Mouse (Mus musculus): ENCODE measurements around the gene Tigar. TPM values are rescaled to one million over a fixed set of nuclear protein-coding genes. Genes with fewer than 3 reads are reported as not detected.
A peak's percentile ranks its signal among the peaks of the same experiment; 100 is the strongest.

Gene Tigar
- polyA plus RNA-seq, 1 experiment = 1.7 TPM

DNA sequence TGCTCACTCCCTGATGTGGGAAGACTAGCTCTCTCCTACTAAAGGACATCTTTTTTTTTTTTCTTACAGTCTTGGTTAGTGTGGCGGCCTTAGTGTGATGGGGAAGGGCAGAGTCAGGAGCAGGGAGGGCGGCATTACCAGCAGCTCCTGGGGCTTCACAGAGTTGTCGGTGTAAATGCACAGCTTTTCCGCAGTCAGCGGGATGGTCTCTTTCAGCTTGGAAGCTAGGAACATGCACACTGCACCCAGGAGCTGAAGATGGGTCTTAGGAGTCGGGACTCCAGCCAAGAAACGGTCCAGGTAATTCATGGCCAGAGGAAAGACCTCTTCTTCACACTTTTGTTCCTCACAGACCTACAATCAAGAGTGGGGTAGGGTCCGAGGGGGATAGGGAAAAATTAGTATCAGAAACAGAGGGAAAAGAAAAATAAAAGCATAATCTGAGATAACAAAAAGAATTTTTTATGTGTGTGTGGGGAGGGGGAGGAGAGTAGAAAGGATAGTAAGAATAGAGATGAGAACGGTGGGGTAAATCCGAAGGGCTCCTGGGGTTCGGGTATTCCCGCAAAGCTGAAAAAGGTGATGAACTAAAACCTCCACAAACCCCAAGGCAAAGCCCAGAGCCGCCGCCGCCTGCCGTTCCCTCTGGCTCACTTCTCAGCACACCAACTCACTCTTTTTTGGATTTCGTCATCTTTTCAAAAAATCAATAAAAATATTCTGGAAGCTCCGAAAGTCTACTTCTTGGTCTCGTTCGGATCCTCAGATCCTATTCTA lies 39.4 kb upstream of the Tigar start:
- Histone ChIP-seq H3K27me3 (ENCODE audit: control insufficient read depth, insufficient read depth, low read length) (0 out of 2 replicates have a peak, but pooled peaks cover 8% of the 10 kb centered on the region), H3K4me3 (ENCODE audit: low read depth, low read length) (peak overlapping the region; percentile 82), H3K36me3 (ENCODE audit: control insufficient read depth, insufficient read depth, low read length) (peaks cover 20% of the 10 kb centered on the region), H3K27ac (ENCODE audit: insufficient read depth, low read depth, low read length) (peak overlapping the region; percentile 42), H3K4me1 (ENCODE audit: control insufficient read depth, insufficient read depth, insufficient read length, low read length) (peaks cover 32% of the 10 kb centered on the region)
- WGBS = 10% methylated on average over 20 of the region's 20 CpGs
- no peak for TF ChIP-seq CTCF (IDR thresholded peaks at IDR 0.05; ENCODE audit: extremely low read depth, insufficient read length, insufficient replicate concordance, low read depth, low read length)
- no peak for TF ChIP-seq POLR2A (IDR thresholded peaks at IDR 0.05; ENCODE audit: low read depth, low read length)

DNA sequence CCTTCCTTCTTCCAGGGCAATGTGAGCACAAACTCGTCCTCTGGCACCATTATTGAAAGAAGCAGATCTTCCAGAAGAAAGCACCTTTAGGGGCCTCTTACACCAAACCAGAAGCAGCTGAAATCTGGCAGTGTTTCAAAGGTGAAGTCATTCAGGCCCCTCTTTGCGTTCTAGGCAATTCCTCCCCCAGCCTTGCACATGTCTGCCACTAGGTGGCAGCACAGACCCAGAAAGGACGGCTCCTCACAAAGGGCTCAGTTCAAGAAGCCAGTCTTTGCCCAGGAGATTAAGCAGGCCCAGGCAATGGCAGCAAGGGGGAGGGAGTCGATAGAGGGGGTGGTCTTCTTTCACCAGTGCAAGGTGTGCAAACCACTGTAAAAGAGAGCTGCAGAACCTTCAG lies 38.3 kb upstream of the Tigar start:
- H3K4me3 ChIP-seq (ENCODE audit: low read depth, low read length) = no peak overlapping the region
- H3K4me1 ChIP-seq (ENCODE audit: control insufficient read depth, insufficient read depth, insufficient read length, low read length) = peaks cover 34% of the 10 kb centered on the region

DNA sequence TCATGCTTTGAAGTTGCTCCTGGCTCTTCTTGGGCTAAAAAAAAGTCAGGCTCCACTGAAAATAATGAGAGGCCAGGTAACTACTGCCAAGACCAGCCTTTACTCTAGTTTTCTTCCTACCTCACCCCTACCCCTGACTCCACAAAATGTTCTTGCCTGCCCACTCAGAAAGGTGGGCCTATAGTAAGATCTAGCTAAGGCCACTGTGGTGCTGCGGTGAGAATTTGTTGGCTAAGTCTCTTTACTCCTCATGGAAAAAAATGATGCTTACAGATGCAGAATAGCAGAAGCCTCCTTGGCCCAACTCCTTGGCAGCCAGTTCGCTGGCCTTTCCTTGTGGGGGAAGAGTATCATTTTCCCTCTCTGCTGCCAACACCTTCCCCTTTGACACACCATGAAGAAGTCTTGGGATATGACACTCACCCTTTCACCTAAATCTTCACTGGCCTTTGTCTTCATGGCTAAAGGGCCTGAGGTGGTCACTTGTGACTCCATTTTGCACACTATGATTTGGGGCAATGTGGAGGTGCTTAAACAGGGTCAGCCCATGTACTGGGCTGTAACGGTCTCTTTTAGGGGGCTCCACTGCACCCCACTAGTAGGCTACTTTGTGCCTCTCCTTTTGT lies 37.1 kb upstream of the Tigar start:
- H3K4me1 ChIP-seq (ENCODE audit: control insufficient read depth, insufficient read depth, insufficient read length, low read length) = peaks cover 26% of the 10 kb centered on the region
- TF ChIP-seq CTCF (IDR thresholded peaks at IDR 0.05; ENCODE audit: extremely low read depth, insufficient read length, insufficient replicate concordance, low read depth, low read length) (no peak), POLR2A (IDR thresholded peaks at IDR 0.05; ENCODE audit: low read depth, low read length) (no peak)
- 0 out of 2 replicates have a peak, but pooled peaks cover 3% of the 10 kb centered on the region for H3K27me3 ChIP-seq (ENCODE audit: control insufficient read depth, insufficient read depth, low read length)
- 74% methylated on average over 3 of the region's 3 CpGs for WGBS
- H3K4me3 ChIP-seq (ENCODE audit: low read depth, low read length) = 0 out of 2 replicates have a peak overlapping the region, but pooled peaks have one; percentile 7
- H3K36me3 ChIP-seq (ENCODE audit: control insufficient read depth, insufficient read depth, low read length) = peaks cover 35% of the 10 kb centered on the region
- H3K27ac ChIP-seq (ENCODE audit: insufficient read depth, low read depth, low read length) = no peak overlapping the region

More for the DNA sequence above, 38.3 kb upstream of the Tigar start:
- Histone ChIP-seq H3K36me3 (ENCODE audit: control insufficient read depth, insufficient read depth, low read length) (peaks cover 29% of the 10 kb centered on the region), H3K27ac (ENCODE audit: insufficient read depth, low read depth, low read length) (no peak overlapping the region), H3K27me3 (ENCODE audit: control insufficient read depth, insufficient read depth, low read length) (0 out of 2 replicates have a peak, but pooled peaks cover 3% of the 10 kb centered on the region)
- WGBS = 1% methylated on average over 4 of the region's 4 CpGs
- TF ChIP-seq POLR2A (IDR thresholded peaks at IDR 0.05; ENCODE audit: low read depth, low read length) = 0 out of 2 replicates have a peak, but pooled peaks have one; percentile 17
- peak; percentile 98; the same call in 1 of the 2 replicates for TF ChIP-seq CTCF (IDR thresholded peaks at IDR 0.05; ENCODE audit: extremely low read depth, insufficient read length, insufficient replicate concordance, low read depth, low read length)

DNA sequence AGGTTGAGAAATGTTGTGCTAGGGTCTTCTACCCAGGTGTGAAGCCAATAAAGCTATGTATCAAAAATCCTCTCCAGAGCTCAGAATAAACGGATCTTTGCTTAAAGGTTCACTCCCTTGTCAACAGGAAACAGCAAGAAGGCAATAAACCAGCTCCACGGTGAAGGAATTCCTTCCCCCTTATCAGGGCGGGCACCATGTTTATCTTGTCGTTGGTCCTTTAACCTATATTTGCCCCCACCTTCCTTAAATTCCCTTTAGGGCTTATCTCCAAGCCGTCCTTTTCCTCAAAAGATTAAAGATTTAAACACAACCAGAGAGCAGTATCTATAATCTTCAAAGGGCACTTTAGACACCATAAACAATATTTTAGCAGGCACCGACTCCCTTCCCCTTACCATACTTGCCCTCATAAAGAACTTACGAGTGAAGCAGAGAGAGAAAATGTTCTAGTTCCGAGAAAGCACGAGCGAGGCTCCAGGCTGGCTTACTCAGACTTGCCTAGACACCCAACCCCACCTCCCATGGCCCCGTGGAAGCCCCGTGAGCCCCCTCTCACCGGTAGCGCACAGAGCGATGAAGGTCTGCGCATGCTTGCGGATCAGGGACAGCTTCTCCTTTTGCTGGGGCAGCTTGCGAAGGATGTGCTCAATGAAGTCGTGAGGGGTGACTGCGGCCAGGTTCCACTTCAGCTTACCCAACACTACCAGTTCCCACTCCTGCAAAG lies 36.3 kb upstream of the Tigar start:
- Histone ChIP-seq H3K36me3 (ENCODE audit: control insufficient read depth, insufficient read depth, low read length) (peaks cover 42% of the 10 kb centered on the region), H3K27ac (ENCODE audit: insufficient read depth, low read depth, low read length) (peak overlapping the region; percentile 64)
- WGBS = 23% methylated on average over 20 of the region's 20 CpGs

DNA sequence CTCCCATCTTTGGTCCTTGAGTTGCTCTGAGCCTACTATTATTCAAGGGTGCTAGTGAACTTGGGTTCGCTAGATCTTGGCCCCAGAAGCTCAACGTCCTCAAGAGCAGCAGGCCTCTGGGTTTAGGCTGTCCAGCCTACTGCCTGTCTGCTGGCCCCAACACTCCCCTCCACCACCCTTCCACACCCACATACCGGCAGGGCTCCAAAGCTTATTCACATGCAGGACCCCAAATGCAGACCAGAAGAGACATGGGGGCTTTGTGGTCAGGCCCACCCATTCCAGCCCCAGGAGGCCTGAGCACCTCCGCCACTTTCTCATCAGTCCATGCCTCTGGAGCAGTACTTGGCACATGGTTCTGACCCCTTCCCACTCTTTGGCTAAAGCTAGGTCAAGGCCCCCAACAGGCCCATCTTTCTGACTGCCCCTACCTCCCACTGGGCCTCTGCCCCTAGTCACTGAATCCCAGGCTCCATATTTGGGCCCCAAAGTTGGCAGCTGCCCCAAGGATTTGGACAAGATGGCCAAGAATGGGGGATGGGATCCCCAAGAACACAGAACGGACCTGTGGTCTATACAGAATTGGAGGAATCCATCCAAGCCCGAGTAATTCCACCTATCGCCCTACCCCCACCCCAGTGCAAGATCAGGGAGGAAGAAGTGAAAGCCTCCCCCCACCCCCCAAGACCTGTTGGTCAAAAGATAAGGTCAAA lies 34.4 kb upstream of the Tigar start:
- no peak overlapping the region for H3K27ac ChIP-seq (ENCODE audit: insufficient read depth, low read depth, low read length)
- peaks cover 23% of the 10 kb centered on the region for H3K4me1 ChIP-seq (ENCODE audit: control insufficient read depth, insufficient read depth, insufficient read length, low read length)
- WGBS = 85% methylated on average over 7 of the region's 7 CpGs

More for the DNA sequence above, 36.3 kb upstream of the Tigar start:
- H3K4me3 ChIP-seq (ENCODE audit: low read depth, low read length) = 0 out of 2 replicates have a peak overlapping the region, but pooled peaks have one; percentile 7
- no peak for TF ChIP-seq POLR2A (IDR thresholded peaks at IDR 0.05; ENCODE audit: low read depth, low read length)
- no peak for TF ChIP-seq CTCF (IDR thresholded peaks at IDR 0.05; ENCODE audit: extremely low read depth, insufficient read length, insufficient replicate concordance, low read depth, low read length)
- peaks cover 23% of the 10 kb centered on the region for H3K4me1 ChIP-seq (ENCODE audit: control insufficient read depth, insufficient read depth, insufficient read length, low read length)
- H3K27me3 ChIP-seq (ENCODE audit: control insufficient read depth, insufficient read depth, low read length) = 0 out of 2 replicates have a peak, but pooled peaks cover 2% of the 10 kb centered on the region

DNA sequence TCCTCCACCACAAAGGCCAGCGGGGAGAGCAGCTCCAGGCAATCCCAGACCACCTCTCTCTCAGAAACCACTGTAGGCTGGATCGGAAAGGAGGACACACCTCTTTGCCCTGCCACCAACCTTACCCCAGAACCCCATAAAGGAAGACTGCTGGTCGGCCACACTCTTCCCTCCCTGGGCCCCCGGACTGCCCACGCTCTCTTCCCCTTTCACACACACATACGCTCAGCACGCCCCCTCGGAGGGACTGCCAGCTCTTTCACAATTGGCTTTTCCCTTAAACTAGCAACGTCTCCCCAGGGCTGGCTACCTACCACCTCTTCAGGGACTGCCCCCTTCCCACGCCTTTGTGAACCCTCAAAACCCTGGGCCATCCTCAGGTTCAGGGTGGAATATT lies 33.8 kb upstream of the Tigar start:
- no peak overlapping the region for H3K27ac ChIP-seq (ENCODE audit: insufficient read depth, low read depth, low read length)
- H3K4me1 ChIP-seq (ENCODE audit: control insufficient read depth, insufficient read depth, insufficient read length, low read length) = peaks cover 23% of the 10 kb centered on the region
- 83% methylated on average over 10 of the region's 10 CpGs for WGBS
- H3K36me3 ChIP-seq (ENCODE audit: control insufficient read depth, insufficient read depth, low read length) = peaks cover 64% of the 10 kb centered on the region
- H3K4me3 ChIP-seq (ENCODE audit: low read depth, low read length) = no peak overlapping the region
- TF ChIP-seq CTCF (IDR thresholded peaks at IDR 0.05; ENCODE audit: extremely low read depth, insufficient read length, insufficient replicate concordance, low read depth, low read length) = no peak
- TF ChIP-seq POLR2A (IDR thresholded peaks at IDR 0.05; ENCODE audit: low read depth, low read length) = no peak
- H3K27me3 ChIP-seq (ENCODE audit: control insufficient read depth, insufficient read depth, low read length) = no peaks in the 10 kb centered on the region

More for the DNA sequence above, 34.4 kb upstream of the Tigar start:
- Histone ChIP-seq H3K4me3 (ENCODE audit: low read depth, low read length) (no peak overlapping the region), H3K36me3 (ENCODE audit: control insufficient read depth, insufficient read depth, low read length) (peaks cover 59% of the 10 kb centered on the region), H3K27me3 (ENCODE audit: control insufficient read depth, insufficient read depth, low read length) (no peaks in the 10 kb centered on the region)
- TF ChIP-seq POLR2A (IDR thresholded peaks at IDR 0.05; ENCODE audit: low read depth, low read length) = no peak
- TF ChIP-seq CTCF (IDR thresholded peaks at IDR 0.05; ENCODE audit: extremely low read depth, insufficient read length, insufficient replicate concordance, low read depth, low read length) = no peak

Measured in small intestine, adult 2 months (tissue).